Comparison of ENCODE assay signal across 8 mouse cellular contexts in genomic region chr12:114378696-114379350, GRCm38 (mm10).
DNase-seq lines count a peak whose midpoint lies in the region; ATAC-seq and TF ChIP-seq lines count a peak whose summit lies in the region.
"Not testable (repeated sequence)": the region's sequence is repeated elsewhere in the genome, so short reads cannot be mapped to it uniquely, and the experiment has no call there.

No protein-coding gene starts in this region.

- H3K27ac ChIP-seq in gastrocnemius, adult 2 months, result peak overlapping the region; percentile 57; the same call in 1 of the 2 replicates
- not testable (repeated sequence) for H3K27ac ChIP-seq in kidney, embryonic 14.5 days (ENCODE audit: low read depth, low read length); liver, embryonic 12.5 days

- intact Hi-C loops in gastrocnemius, adult 2 months (cut with DNase I); heart, postnatal 14 days (cut with DNase I): not testable (repeated sequence)

- peak overlapping the region; percentile 69 for H3K4me3 ChIP-seq in gastrocnemius, adult 2 months
- H3K4me3 ChIP-seq in kidney, embryonic 14.5 days (ENCODE audit: low read length), result not testable (repeated sequence)
- H3K4me3 ChIP-seq in liver, embryonic 12.5 days, result peak overlapping the region; percentile 41
- H3K4me3 ChIP-seq in megakaryocyte, embryonic 14.5 days (replicated peaks), result peak overlapping the region; percentile 92

- peak overlapping the region; percentile 5; the same call in 1 of the 2 replicates for H3K4me2 ChIP-seq in kidney, embryonic 14.5 days (replicated peaks; ENCODE audit: low read depth, low read length)
- peak overlapping the region; percentile 44 for H3K4me2 ChIP-seq in liver, embryonic 12.5 days

- H3K9me3 ChIP-seq in kidney, embryonic 14.5 days (ENCODE audit: control insufficient read depth, low read length); liver, embryonic 12.5 days (replicated peaks); megakaryocyte, embryonic 14.5 days: not testable (repeated sequence)

- DNase-seq in adrenal gland, postnatal 25 days, result peak; percentile 39
- peak; percentile 43 for DNase-seq in gastrocnemius, adult 2 months
- DNase-seq in heart, postnatal 14 days, result peak; percentile 17 to 35
- peak; percentile 7 to 25 for DNase-seq in spleen, adult 18-20 months
- peak; percentile 6 for DNase-seq in urinary bladder, postnatal 25 days (ENCODE audit: low spot score)

- not testable (repeated sequence) for H3K36me3 ChIP-seq in kidney, embryonic 14.5 days (ENCODE audit: control insufficient read depth, insufficient read depth, low read length); liver, embryonic 12.5 days; megakaryocyte, embryonic 14.5 days (replicated peaks; ENCODE audit: low read length)

- WGBS in kidney, embryonic 14.5 days, result 36% methylated on average over 36 of the region's 43 CpGs
- WGBS in liver, embryonic 12.5 days (ENCODE audit: insufficient replicate concordance), result 20% methylated on average over 33 of the region's 43 CpGs

- not testable (repeated sequence) for H3K9ac ChIP-seq in kidney, embryonic 14.5 days (ENCODE audit: low read depth, low read length); liver, embryonic 12.5 days

- H3K4me1 ChIP-seq in kidney, embryonic 14.5 days (ENCODE audit: control insufficient read depth, insufficient read depth, low read length); liver, embryonic 12.5 days; megakaryocyte, embryonic 14.5 days: not testable (repeated sequence)

- not testable (repeated sequence) for ATAC-seq in kidney, embryonic 14.5 days (ENCODE audit: low FRiP score, low TSS enrichment)
- ATAC-seq in liver, embryonic 12.5 days, result peak; percentile 32; the same call in 1 of the 2 replicates

- not testable (repeated sequence) for H3K27me3 ChIP-seq in kidney, embryonic 14.5 days (ENCODE audit: control insufficient read depth, insufficient read depth, low read length); liver, embryonic 12.5 days (replicated peaks); megakaryocyte, embryonic 14.5 days (replicated peaks)

- not testable (repeated sequence) for TF ChIP-seq CTCF in gastrocnemius, adult 2 months (IDR thresholded peaks at IDR 0.05)
